Mouse (Mus musculus) embryonic facial prominence, embryonic 13.5 days (tissue): ENCODE data around the gene Igf1. TPM values are rescaled to one million over a fixed set of nuclear protein-coding genes. Genes with fewer than 3 reads are reported as not detected.

Experiments
- ATAC-seq: fragments of 200-750 bp; cut with Nextera tagmentation; 2 replicates; pipeline ENCODE4 v1.8.0; 2017; ENCODE audit warnings: low read depth; ENCODE audit not compliant: insufficient number of reproducible peaks, insufficient read depth, low FRiP score, low TSS enrichment
- H3K27ac ChIP-seq: fragments of 300-500 bp; sonication (generic); 2 replicates; pipeline ENCODE4 v1.5.1; 2015; ENCODE audit warnings: moderate library complexity, mild to moderate bottlenecking, inconsistent platforms
- H3K27me3 ChIP-seq: fragments of 300-500 bp; sonication (generic); 2 replicates; pipeline ENCODE4 v1.6.1; 2015; ENCODE audit warnings: mild to moderate bottlenecking, inconsistent platforms
- H3K36me3 ChIP-seq: fragments of 300-500 bp; sonication (generic); 2 replicates; pipeline ENCODE4 v1.6.1; 2015; ENCODE audit warnings: mild to moderate bottlenecking, inconsistent platforms
- H3K4me1 ChIP-seq: fragments of 300-500 bp; sonication (generic); 2 replicates; pipeline ENCODE4 v1.6.1; 2015; ENCODE audit warnings: inconsistent platforms
- H3K4me2 ChIP-seq: fragments of 300-500 bp; sonication (generic); 2 replicates; pipeline ENCODE4 v1.6.1; 2015; ENCODE audit warnings: moderate library complexity, mild to moderate bottlenecking, inconsistent platforms
- H3K4me3 ChIP-seq: fragments of 300-500 bp; sonication (generic); 2 replicates; pipeline ENCODE4 v1.5.1; 2015; ENCODE audit warnings: mild to moderate bottlenecking, inconsistent platforms
- H3K9ac ChIP-seq: fragments of 300-500 bp; sonication (generic); 2 replicates; pipeline ENCODE4 v1.6.1; 2015; ENCODE audit warnings: mild to moderate bottlenecking, inconsistent platforms
- H3K9me3 ChIP-seq: fragments of 300-500 bp; sonication (generic); 2 replicates; pipeline ENCODE4 v1.6.1; 2016; ENCODE audit warnings: inconsistent platforms
- WGBS: fragments of 180-500 bp; shearing (Covaris S2); methylation state at CpG from one replicate; pipeline ENCODE4 v1.1.7; 2015; ENCODE audit warnings: mixed read lengths; 5-methylcytosine and 5-hydroxymethylcytosine counted together
- polyA plus RNA-seq: library from polyadenylated mRNA; unstranded; fragments of >200 nt; fragmentation: Nextera tagmentation; extraction: Ambion mirVana; gene quantifications from 2 replicates; pipeline ENCODE4 v1.2.1, GENCODE M21; 2015

Igf1 gene
- polyA plus RNA-seq, 1 experiment from 2014 or later, result 74.3 TPM

- no peak for ATAC-seq
These were observed 43.9 kb downstream of the Igf1 start for GRCm38 (mm10) chr10:87901916-87902315.

GRCm38 (mm10) chr10:87904324-87904723 lies 46.3 kb downstream of the Igf1 start:
- Histone ChIP-seq H3K4me3 (no peak overlapping the region), H3K9ac (no peak overlapping the region), H3K36me3 (no peaks in the 10 kb centered on the region), H3K4me1 (peaks cover 9% of the 10 kb centered on the region), H3K27me3 (no peaks in the 10 kb centered on the region), H3K9me3 (no peaks in the 10 kb centered on the region), H3K27ac (no peak overlapping the region), H3K4me2 (no peak overlapping the region)
- 56% methylated on average over 5 of the region's 5 CpGs for WGBS
- ATAC-seq, result no peak

More at GRCm38 (mm10) chr10:87901916-87902315, 43.9 kb downstream of the Igf1 start:
- Histone ChIP-seq H3K4me2 (no peak overlapping the region), H3K4me1 (peaks cover 16% of the 10 kb centered on the region), H3K27me3 (no peaks in the 10 kb centered on the region), H3K9me3 (no peaks in the 10 kb centered on the region), H3K4me3 (no peak overlapping the region), H3K36me3 (no peaks in the 10 kb centered on the region), H3K27ac (no peak overlapping the region), H3K9ac (no peak overlapping the region)
- 55% methylated on average over 7 of the region's 7 CpGs for WGBS

GRCm38 (mm10) chr10:87905087-87905486 lies 47.0 kb downstream of the Igf1 start:
- Histone ChIP-seq H3K4me3 (no peak overlapping the region), H3K4me2 (no peak overlapping the region), H3K36me3 (no peaks in the 10 kb centered on the region), H3K4me1 (peaks cover 9% of the 10 kb centered on the region), H3K9me3 (no peaks in the 10 kb centered on the region), H3K27me3 (no peaks in the 10 kb centered on the region), H3K9ac (no peak overlapping the region), H3K27ac (no peak overlapping the region)
- ATAC-seq, result no peak
- WGBS, result 80% methylated on average over 3 of the region's 3 CpGs

GRCm38 (mm10) chr10:87906121-87906520 lies 48.1 kb downstream of the Igf1 start:
- ATAC-seq, result no peak
- peaks cover 9% of the 10 kb centered on the region for H3K4me1 ChIP-seq
- H3K27me3 ChIP-seq, result no peaks in the 10 kb centered on the region
- H3K9ac ChIP-seq, result no peak overlapping the region
- WGBS, result 91% methylated on average over 3 of the region's 3 CpGs
- H3K4me2 ChIP-seq, result no peak overlapping the region
- H3K36me3 ChIP-seq, result no peaks in the 10 kb centered on the region
- H3K9me3 ChIP-seq, result no peaks in the 10 kb centered on the region
- H3K4me3 ChIP-seq, result no peak overlapping the region
- H3K27ac ChIP-seq, result no peak overlapping the region

- no peak for ATAC-seq
- H3K4me3 ChIP-seq, result no peak overlapping the region
- H3K36me3 ChIP-seq, result no peaks in the 10 kb centered on the region
- H3K4me1 ChIP-seq, result peaks cover 7% of the 10 kb centered on the region
- H3K27ac ChIP-seq, result no peak overlapping the region
- WGBS, result 80% methylated on average over 2 of the region's 2 CpGs
- H3K9ac ChIP-seq, result no peak overlapping the region
- no peak overlapping the region for H3K4me2 ChIP-seq
- H3K9me3 ChIP-seq, result no peaks in the 10 kb centered on the region
- no peaks in the 10 kb centered on the region for H3K27me3 ChIP-seq
These were observed 48.8 kb downstream of the Igf1 start for GRCm38 (mm10) chr10:87906757-87907307.

GRCm38 (mm10) chr10:87913852-87914251 lies 55.8 kb downstream of the Igf1 start:
- no peak overlapping the region for H3K27ac ChIP-seq
- WGBS, result 88% methylated on average over 3 of the region's 3 CpGs
- H3K4me1 ChIP-seq, result no peaks in the 10 kb centered on the region
- no peak overlapping the region for H3K4me2 ChIP-seq
- H3K4me3 ChIP-seq, result no peak overlapping the region
- H3K9me3 ChIP-seq, result no peaks in the 10 kb centered on the region
- H3K36me3 ChIP-seq, result peaks cover 3% of the 10 kb centered on the region; the same call in 1 of the 2 replicates
- ATAC-seq, result no peak
- H3K27me3 ChIP-seq, result no peaks in the 10 kb centered on the region
- H3K9ac ChIP-seq, result no peak overlapping the region

- Histone ChIP-seq H3K27me3 (no peaks in the 10 kb centered on the region), H3K9ac (no peak overlapping the region), H3K9me3 (no peaks in the 10 kb centered on the region), H3K36me3 (peaks cover 3% of the 10 kb centered on the region; the same call in 1 of the 2 replicates), H3K4me1 (no peaks in the 10 kb centered on the region), H3K4me2 (no peak overlapping the region), H3K4me3 (no peak overlapping the region), H3K27ac (no peak overlapping the region)
- WGBS, result 81% methylated on average over 10 of the region's 10 CpGs
- ATAC-seq, result no peak
These were observed 56.9 kb downstream of the Igf1 start for GRCm38 (mm10) chr10:87914932-87915331.

GRCm38 (mm10) chr10:87915782-87916181 lies 57.7 kb downstream of the Igf1 start:
- Histone ChIP-seq H3K9ac (no peak overlapping the region), H3K4me2 (no peak overlapping the region), H3K4me1 (no peaks in the 10 kb centered on the region), H3K36me3 (peaks cover 3% of the 10 kb centered on the region; the same call in 1 of the 2 replicates), H3K27ac (no peak overlapping the region), H3K27me3 (no peaks in the 10 kb centered on the region), H3K9me3 (no peaks in the 10 kb centered on the region), H3K4me3 (no peak overlapping the region)
- 91% methylated on average over 3 of the region's 3 CpGs for WGBS
- no peak for ATAC-seq

GRCm38 (mm10) chr10:87922263-87922662 lies 64.2 kb downstream of the Igf1 start:
- H3K4me3 ChIP-seq, result no peak overlapping the region
- H3K9ac ChIP-seq, result no peak overlapping the region
- ATAC-seq, result no peak
- no peak overlapping the region for H3K4me2 ChIP-seq
- no peaks in the 10 kb centered on the region; the same call in 1 of the 2 replicates for H3K36me3 ChIP-seq
- whole genome bisulfite sequencing, result 91% methylated on average over 3 of the region's 3 CpGs
- H3K9me3 ChIP-seq, result no peaks in the 10 kb centered on the region
- no peaks in the 10 kb centered on the region for H3K27me3 ChIP-seq
- H3K27ac ChIP-seq, result no peak overlapping the region
- peaks cover 9% of the 10 kb centered on the region for H3K4me1 ChIP-seq

GRCm38 (mm10) chr10:87926564-87926963 lies 68.5 kb downstream of the Igf1 start:
- H3K36me3 ChIP-seq, result no peaks in the 10 kb centered on the region
- H3K4me3 ChIP-seq, result no peak overlapping the region
- WGBS, result 67% methylated on average over 8 of the region's 8 CpGs
- H3K9me3 ChIP-seq, result no peaks in the 10 kb centered on the region
- no peaks in the 10 kb centered on the region for H3K27me3 ChIP-seq
- peaks cover 13% of the 10 kb centered on the region for H3K4me1 ChIP-seq
- H3K27ac ChIP-seq, result peak overlapping the region; percentile 60; the same call in 1 of the 2 replicates
- H3K9ac ChIP-seq, result no peak overlapping the region
- no peak for ATAC-seq
- H3K4me2 ChIP-seq, result no peak overlapping the region

GRCm38 (mm10) chr10:87927131-87927609 lies 69.1 kb downstream of the Igf1 start:
- H3K4me3 ChIP-seq, result no peak overlapping the region
- H3K9me3 ChIP-seq, result no peaks in the 10 kb centered on the region
- H3K4me1 ChIP-seq, result peaks cover 13% of the 10 kb centered on the region
- WGBS, result 29% methylated on average over 6 of the region's 6 CpGs
- ATAC-seq, result 0 out of 2 replicates have a peak, but pooled peaks have one; percentile 69
- no peaks in the 10 kb centered on the region for H3K27me3 ChIP-seq
- H3K36me3 ChIP-seq, result peaks cover 6% of the 10 kb centered on the region; the same call in 1 of the 2 replicates
- H3K27ac ChIP-seq, result peak overlapping the region; percentile 60; the same call in 1 of the 2 replicates
- peak overlapping the region; percentile 30 for H3K4me2 ChIP-seq
- no peak overlapping the region for H3K9ac ChIP-seq

GRCm38 (mm10) chr10:87948192-87948591 lies 90.1 kb downstream of the Igf1 start:
- Histone ChIP-seq H3K27me3 (no peaks in the 10 kb centered on the region), H3K4me3 (no peak overlapping the region), H3K9ac (no peak overlapping the region), H3K27ac (no peak overlapping the region), H3K4me1 (no peaks in the 10 kb centered on the region), H3K9me3 (no peaks in the 10 kb centered on the region), H3K36me3 (no peaks in the 10 kb centered on the region), H3K4me2 (no peak overlapping the region)
- WGBS, result 70% methylated on average over 4 of the region's 4 CpGs
- no peak for ATAC-seq
